ENCODE assay signal across 19 mouse cellular contexts in the genomic region with DNA sequence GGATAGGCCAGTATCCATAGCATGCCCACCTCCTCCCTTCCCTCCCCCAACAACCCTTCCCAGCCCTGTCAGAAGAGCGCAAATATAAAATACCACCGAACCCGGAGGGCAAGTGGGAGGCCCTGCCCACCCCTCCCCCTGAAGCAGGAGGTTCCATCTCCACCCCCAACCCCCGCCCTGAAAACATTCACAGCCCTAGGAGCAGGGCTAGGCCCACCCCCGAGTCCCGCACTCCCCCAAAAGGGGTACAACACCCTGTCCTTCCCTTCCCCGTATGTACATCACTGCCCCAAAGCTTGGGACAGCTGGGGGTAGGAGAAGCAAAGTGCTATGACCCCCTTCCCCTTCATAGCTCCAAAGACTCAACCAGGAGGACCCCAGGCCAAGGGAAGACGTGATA. TPM values are rescaled to one million over a fixed set of nuclear protein-coding genes. Genes with fewer than 3 reads are reported as not detected.
DNase-seq lines count a peak whose midpoint lies in the region; ATAC-seq and TF ChIP-seq lines count a peak whose summit lies in the region.
"Had no signal": no experiment of that assay in that cellular context is flagged by ENCODE, and none has a peak within 500 bp of the region (broad histone marks: within the 10 kb centered on the region; RNA-seq: fewer than 3 reads in every experiment).

No protein-coding gene starts in this region.

- no peak for TF ChIP-seq EP300 in stomach, postnatal 0 days (optimal IDR thresholded peaks at IDR 0.05)

- WGBS in stomach, embryonic 15.5 days, result 42% methylated on average over 8 of the region's 8 CpGs
- WGBS in stomach, postnatal 0 days, result 40% methylated on average over 8 of the region's 8 CpGs

- no peak overlapping the region for H3K9ac ChIP-seq in stomach, embryonic 15.5 days
- H3K9ac ChIP-seq in stomach, postnatal 0 days (ENCODE audit: low read length), result no peak overlapping the region
- H3K9ac ChIP-seq: forebrain, embryonic 12.5 days; liver, embryonic 15.5 days had no signal

- peaks cover 27% of the 10 kb centered on the region for H3K4me1 ChIP-seq in stomach, embryonic 15.5 days
- H3K4me1 ChIP-seq in stomach, postnatal 0 days (replicated peaks; ENCODE audit: control insufficient read depth, insufficient read depth), result no peaks in the 10 kb centered on the region

- peak; percentile 18 for DNase-seq in gastrocnemius, adult 2 months
- DNase-seq in gastrocnemius, postnatal 25 days, result no peak
- DNase-seq in kidney, postnatal 10 days, result peak; percentile 19
- no peak for DNase-seq in kidney, adult 11 months
- DNase-seq in stomach, postnatal 0 days (ENCODE audit: low spot score), result no peak
- no peak for DNase-seq in testis, postnatal 10 days (ENCODE audit: low spot score)
- DNase-seq: adrenal gland, adult 2 months; B cell, adult 2 months; layer of hippocampus, adult 9-11 months had no signal

- TF ChIP-seq CTCF in gastrocnemius, adult 2 months (IDR thresholded peaks at IDR 0.05), result no peak
- no peak for TF ChIP-seq CTCF in stomach, postnatal 0 days (IDR thresholded peaks at IDR 0.05; ENCODE audit: low read depth)

- peaks cover 47% of the 10 kb centered on the region for H3K36me3 ChIP-seq in stomach, embryonic 15.5 days
- peaks cover 36% of the 10 kb centered on the region for H3K36me3 ChIP-seq in stomach, postnatal 0 days (ENCODE audit: control insufficient read depth, insufficient read depth, low read length)

- no peak overlapping the region for H3K4me2 ChIP-seq in stomach, embryonic 15.5 days
- no peak overlapping the region for H3K4me2 ChIP-seq in stomach, postnatal 0 days (replicated peaks; ENCODE audit: low read depth)
- H3K4me2 ChIP-seq: forebrain, embryonic 12.5 days; heart, embryonic 11.5 days; liver, embryonic 15.5 days had no signal

- intact Hi-C loops in gastrocnemius, adult 2 months (cut with DNase I), result loop anchor here (5.0 kb wide), 1 partner anchor 69 kb away; no protein-coding TSS in a partner anchor

- H3K9me3 ChIP-seq in stomach, embryonic 15.5 days, result no peaks in the 10 kb centered on the region
- H3K9me3 ChIP-seq in stomach, postnatal 0 days (ENCODE audit: control insufficient read depth, low read length), result no peaks in the 10 kb centered on the region
- H3K9me3 ChIP-seq: forebrain, embryonic 12.5 days; liver, embryonic 15.5 days had no signal

- H3K4me3 ChIP-seq in gastrocnemius, adult 2 months, result no peak overlapping the region
- H3K4me3 ChIP-seq in stomach, embryonic 15.5 days (replicated peaks), result no peak overlapping the region
- no peak overlapping the region for H3K4me3 ChIP-seq in stomach, postnatal 0 days (ENCODE audit: low read depth, low read length)
- H3K4me3 ChIP-seq: forebrain, embryonic 12.5 days; liver, embryonic 15.5 days had no signal

- H3K27ac ChIP-seq in gastrocnemius, adult 2 months, result peak overlapping the region; percentile 81
- H3K27ac ChIP-seq in stomach, embryonic 15.5 days, result peak overlapping the region; percentile 23; the same call in 1 of the 2 replicates
- no peak overlapping the region for H3K27ac ChIP-seq in stomach, postnatal 0 days (replicated peaks)
- H3K27ac ChIP-seq: kidney, postnatal 0 days; liver, embryonic 15.5 days had no signal

- no peaks in the 10 kb centered on the region for H3K27me3 ChIP-seq in stomach, embryonic 15.5 days (replicated peaks)
- no peaks in the 10 kb centered on the region for H3K27me3 ChIP-seq in stomach, postnatal 0 days (ENCODE audit: control insufficient read depth, insufficient read depth, low read length)
- H3K27me3 ChIP-seq: forebrain, embryonic 12.5 days had no signal

- no peak for ATAC-seq in stomach, embryonic 15.5 days (ENCODE audit: insufficient read depth, low FRiP score, low read depth)
- ATAC-seq in stomach, postnatal 0 days (ENCODE audit: low FRiP score, low TSS enrichment), result no peak

RNA-seq across cellular contexts. Expression of a gene that starts 1.5 kb away (rescaled TPM):
- total RNA-seq in gastrocnemius, adult 2 months (2021), result 1 to 10 TPM; 7.2 to 9.3 TPM
- total RNA-seq in gastrocnemius, postnatal 25 days (2021), result 1 to 10 TPM; 7.7 to 8.2 TPM
- 24.9 and 27.2 TPM in 2 replicates for polyA plus RNA-seq in stomach, embryonic 15.5 days (2015; fragmentation: Nextera tagmentation; extraction: Ambion mirVana)
- 19.5 and 20.1 TPM in 2 replicates for polyA plus RNA-seq in stomach, postnatal 0 days (2015; fragmentation: Nextera tagmentation; extraction: Ambion mirVana)

RNA-seq across cellular contexts. Expression of a gene that starts 9.4 kb away (rescaled TPM):
- 10 to 100 TPM in 1 of 2 experiments, 1 to 10 TPM in 1; 6.8 to 10.0 TPM for total RNA-seq in gastrocnemius, adult 2 months (2021)
- 1 to 10 TPM; 5.1 to 6.0 TPM for total RNA-seq in gastrocnemius, postnatal 25 days (2021)
- 13.6 and 15.0 TPM in 2 replicates for polyA plus RNA-seq in stomach, embryonic 15.5 days (2015; fragmentation: Nextera tagmentation; extraction: Ambion mirVana)
- polyA plus RNA-seq in stomach, postnatal 0 days (2015; fragmentation: Nextera tagmentation; extraction: Ambion mirVana), result 5.0 and 5.1 TPM in 2 replicates

RNA-seq across cellular contexts. Expression of a gene that starts 9.5 kb away (rescaled TPM):
- 1,000 to 10,000 TPM in 1 of 2 experiments, 100 to 1,000 TPM in 1; 819 to 1,877 TPM for total RNA-seq in gastrocnemius, adult 2 months (2021)
- total RNA-seq in gastrocnemius, postnatal 25 days (2021), result 1,000 to 10,000 TPM in 1 of 2 experiments, 100 to 1,000 TPM in 1; 766 to 1,527 TPM
- not detected in 2 replicates for polyA plus RNA-seq in stomach, embryonic 15.5 days (2015; fragmentation: Nextera tagmentation; extraction: Ambion mirVana)
- polyA plus RNA-seq in stomach, postnatal 0 days (2015; fragmentation: Nextera tagmentation; extraction: Ambion mirVana), result 0.28 and 0.33 TPM in 2 replicates
- total RNA-seq: adrenal gland, adult 2 months; ES-E14; left cerebral cortex, postnatal 14 days had no signal
- polyA plus RNA-seq: adrenal gland, adult 2 months; embryonic facial prominence, embryonic 11.5 days; heart, embryonic 11.5 days; kidney, postnatal 0 days; liver, embryonic 15.5 days; small intestine, adult 2 months; stomach, embryonic 14.5 days had no signal

RNA-seq across cellular contexts. Expression of a gene that starts 12.1 kb away (rescaled TPM):
- total RNA-seq in gastrocnemius, adult 2 months (2021), result 1,000 to 10,000 TPM; 1,971 to 4,216 TPM
- total RNA-seq in gastrocnemius, postnatal 25 days (2021), result 1,000 to 10,000 TPM; 1,576 to 3,128 TPM
- polyA plus RNA-seq in stomach, embryonic 15.5 days (2015; fragmentation: Nextera tagmentation; extraction: Ambion mirVana), result 19.5 and 20.5 TPM in 2 replicates
- polyA plus RNA-seq in stomach, postnatal 0 days (2015; fragmentation: Nextera tagmentation; extraction: Ambion mirVana), result 6.1 and 8.5 TPM in 2 replicates

RNA-seq across cellular contexts. Expression of a gene that starts 37.1 kb away (rescaled TPM):
- 10 to 100 TPM in 1 of 2 experiments, 1 to 10 TPM in 1; 9.7 to 12.0 TPM for total RNA-seq in gastrocnemius, adult 2 months (2021)
- total RNA-seq in gastrocnemius, postnatal 25 days (2021), result 1 to 10 TPM; 7.4 to 9.7 TPM
- polyA plus RNA-seq in stomach, embryonic 15.5 days (2015; fragmentation: Nextera tagmentation; extraction: Ambion mirVana), result 3.6 and 4.3 TPM in 2 replicates
- polyA plus RNA-seq in stomach, postnatal 0 days (2015; fragmentation: Nextera tagmentation; extraction: Ambion mirVana), result 1.6 and 2.0 TPM in 2 replicates

Comparison
In these comparisons a context has a peak if more than half of its experiments do, and no peak if none do; other contexts are left out.
1. DNase-seq: peak in gastrocnemius, adult 2 months (single experiment) and kidney, postnatal 10 days (single experiment); none in gastrocnemius, postnatal 25 days (single experiment), kidney, adult 11 months (single experiment), stomach, postnatal 0 days (single experiment) and testis, postnatal 10 days (single experiment).